In genomic region chr11:82947457-82947856, GRCm38 (mm10) we compare ENCODE assay signal across 18 mouse cellular contexts. TPM values are rescaled to one million over a fixed set of nuclear protein-coding genes. Genes with fewer than 3 reads are reported as not detected.
DNase-seq lines count a peak whose midpoint lies in the region; ATAC-seq and TF ChIP-seq lines count a peak whose summit lies in the region.
"Had no signal": no experiment of that assay in that cellular context is flagged by ENCODE, and none has a peak within 500 bp of the region (broad histone marks: within the 10 kb centered on the region; RNA-seq: fewer than 3 reads in every experiment).

No protein-coding gene starts in this region.

- WGBS in thymus, adult 2 months = 5% methylated on average over 4 of the region's 4 CpGs
- WGBS in lung, adult 2 months = 51% methylated on average over 4 of the region's 4 CpGs

- H3K4me3 ChIP-seq in thymus, adult 2 months (ENCODE audit: control insufficient read depth, insufficient read depth, low read length) = no peak overlapping the region
- no peak overlapping the region for H3K4me3 ChIP-seq in lung, adult 2 months (replicated peaks; ENCODE audit: extremely low read depth, low read depth, low read length)
- H3K4me3 ChIP-seq: hindbrain, embryonic 12.5 days; midbrain, embryonic 13.5 days had no signal

- ATAC-seq in megakaryocyte-erythroid progenitor cell, adult 5-6 weeks (replicated peaks; ENCODE audit: low FRiP score, low TSS enrichment, poor library complexity, severe bottlenecking) = no peak
- ATAC-seq: intestine, postnatal 0 days; liver, postnatal 0 days; midbrain, embryonic 13.5 days had no signal

- H3K36me3 ChIP-seq in thymus, adult 2 months (ENCODE audit: control insufficient read depth, insufficient read depth, low read length) = no peaks in the 10 kb centered on the region
- H3K36me3 ChIP-seq: hindbrain, embryonic 12.5 days; midbrain, embryonic 13.5 days had no signal

- peaks cover 46% of the 10 kb centered on the region for H3K4me1 ChIP-seq in thymus, adult 2 months (replicated peaks; ENCODE audit: control insufficient read depth, insufficient read depth, low read length)
- H3K4me1 ChIP-seq in lung, adult 2 months (ENCODE audit: control insufficient read depth, insufficient read depth, low read length) = peaks cover 5% of the 10 kb centered on the region

- peak overlapping the region; percentile 93 for H3K27ac ChIP-seq in thymus, adult 2 months (ENCODE audit: control insufficient read depth, insufficient read depth, low read length)
- H3K27ac ChIP-seq: hindbrain, embryonic 12.5 days; macrophage; midbrain, embryonic 13.5 days had no signal

- TF ChIP-seq POLR2A in thymus, adult 2 months (IDR thresholded peaks at IDR 0.05; ENCODE audit: control insufficient read depth, extremely low read depth, insufficient read depth, low read length, poor library complexity) = no peak
- TF ChIP-seq POLR2A in lung, adult 2 months (IDR thresholded peaks at IDR 0.05; ENCODE audit: borderline replicate concordance, extremely low read depth, low read depth, low read length) = no peak

- no peak for TF ChIP-seq CTCF in thymus, adult 2 months (IDR thresholded peaks at IDR 0.05; ENCODE audit: borderline replicate concordance, control insufficient read depth, extremely low read depth, insufficient read depth, low read length, poor library complexity)
- TF ChIP-seq CTCF in lung, adult 2 months (IDR thresholded peaks at IDR 0.05; ENCODE audit: insufficient read depth, low read length) = no peak

- DNase-seq in spleen, postnatal 36 days (ENCODE audit: low spot score in 2 of 2) = peak; percentile 27 to 44
- DNase-seq in spleen, postnatal 14 days (ENCODE audit: low spot score in 2 of 2) = no peak
- DNase-seq in ZHBTc4 (ENCODE audit: low read depth, low spot score) = peak; percentile 43
- peak; percentile 58 for DNase-seq in thymus, adult 2 months
- DNase-seq in layer of hippocampus, adult 18-20 months (ENCODE audit: low spot score in 2 of 2) = no peak
- DNase-seq in lung, adult 2 months = no peak
- DNase-seq: adrenal gland, postnatal 10 days; cerebellum, adult 2 months; kidney, postnatal 14 days; liver, postnatal 0 days had no signal

- no peaks in the 10 kb centered on the region for H3K27me3 ChIP-seq in thymus, adult 2 months (ENCODE audit: control insufficient read depth, insufficient read depth, low read length)

RNA-seq across cellular contexts. Expression of gene Slfn5, which starts 3.7 kb away (rescaled TPM):
- polyA plus RNA-seq in thymus, adult 2 months (2012; rRNA removed) = 7.0 and 8.4 TPM in 2 replicates
- 1 to 10 TPM; 2.9 to 3.4 TPM for total RNA-seq in layer of hippocampus, adult 18-20 months (2021)
- polyA plus RNA-seq in lung, adult 2 months (2012; rRNA removed) = 14.3 and 25.1 TPM in 2 replicates
- 1.1 and 2.5 TPM in 2 replicates for total RNA-seq in megakaryocyte-erythroid progenitor cell, adult 5-6 weeks (2014; fragmentation: Nextera tagmentation)
- 2.8 and 5.5 TPM in 2 replicates for total RNA-seq in megakaryocyte-erythroid progenitor cell, adult 5-6 weeks (2017)

RNA-seq across cellular contexts. Expression of gene Unc45b, which starts 37.1 kb away (rescaled TPM):
- polyA plus RNA-seq in thymus, adult 2 months (2012; rRNA removed) = 1.2 and 7.1 TPM in 2 replicates
- total RNA-seq in layer of hippocampus, adult 18-20 months (2021) = 1 to 10 TPM in 1 of 2 experiments, under 1 TPM in 1; 0.79 to 1.1 TPM
- 19.0 and 20.0 TPM in 2 replicates for polyA plus RNA-seq in lung, adult 2 months (2012; rRNA removed)
- not detected in 2 replicates for total RNA-seq in megakaryocyte-erythroid progenitor cell, adult 5-6 weeks (2014; fragmentation: Nextera tagmentation)
- not detected in 2 replicates for total RNA-seq in megakaryocyte-erythroid progenitor cell, adult 5-6 weeks (2017)
- polyA plus RNA-seq: macrophage had no signal

RNA-seq across cellular contexts. Expression of gene Nle1, which starts 39.2 kb away (rescaled TPM):
- 81.4 and 85.8 TPM in 2 replicates for polyA plus RNA-seq in thymus, adult 2 months (2012; rRNA removed)
- total RNA-seq in layer of hippocampus, adult 18-20 months (2021) = 10 to 100 TPM; 33.6 to 37.6 TPM
- 28.2 and 29.1 TPM in 2 replicates for polyA plus RNA-seq in lung, adult 2 months (2012; rRNA removed)
- total RNA-seq in megakaryocyte-erythroid progenitor cell, adult 5-6 weeks (2014; fragmentation: Nextera tagmentation) = 103 and 130 TPM in 2 replicates
- 18.6 and 45.0 TPM in 2 replicates for total RNA-seq in megakaryocyte-erythroid progenitor cell, adult 5-6 weeks (2017)

RNA-seq across cellular contexts. Expression of gene Slfn9, which starts 44.2 kb away (rescaled TPM):
- polyA plus RNA-seq in thymus, adult 2 months (2012; rRNA removed) = 3.3 and 4.1 TPM in 2 replicates
- under 1 TPM; 0.10 to 0.36 TPM for total RNA-seq in layer of hippocampus, adult 18-20 months (2021)
- polyA plus RNA-seq in lung, adult 2 months (2012; rRNA removed) = 0.32 and 0.75 TPM in 2 replicates
- 3.2 and 4.1 TPM in 2 replicates for total RNA-seq in megakaryocyte-erythroid progenitor cell, adult 5-6 weeks (2014; fragmentation: Nextera tagmentation)
- total RNA-seq in megakaryocyte-erythroid progenitor cell, adult 5-6 weeks (2017) = 6.1 and 11.7 TPM in 2 replicates

RNA-seq across cellular contexts. Expression of gene Fndc8, which starts 55.5 kb away (rescaled TPM):
- 0.23 and 0.36 TPM in 2 replicates for polyA plus RNA-seq in thymus, adult 2 months (2012; rRNA removed)
- not detected for total RNA-seq in layer of hippocampus, adult 18-20 months (2021)
- polyA plus RNA-seq in lung, adult 2 months (2012; rRNA removed) = 0.08 and 0.11 TPM in 2 replicates
- total RNA-seq in megakaryocyte-erythroid progenitor cell, adult 5-6 weeks (2014; fragmentation: Nextera tagmentation) = not detected in 2 replicates
- not detected in 2 replicates for total RNA-seq in megakaryocyte-erythroid progenitor cell, adult 5-6 weeks (2017)
- total RNA-seq: gastrocnemius, postnatal 4 days; layer of hippocampus, postnatal 10 days; left cerebral cortex, postnatal 10 days had no signal
- polyA plus RNA-seq: cerebellum, adult 2 months; macrophage had no signal

Comparison
In these comparisons a context has a peak if more than half of its experiments do, and no peak if none do; other contexts are left out.
1. DNase-seq: peak in spleen, postnatal 36 days (2 of 2), ZHBTc4 (single experiment) and thymus, adult 2 months (single experiment); none in spleen, postnatal 14 days (0 of 2), layer of hippocampus, adult 18-20 months (0 of 2) and lung, adult 2 months (single experiment).